Mouse (Mus musculus): ENCODE measurements around the gene G6pdx.

G6pdx gene

DNA sequence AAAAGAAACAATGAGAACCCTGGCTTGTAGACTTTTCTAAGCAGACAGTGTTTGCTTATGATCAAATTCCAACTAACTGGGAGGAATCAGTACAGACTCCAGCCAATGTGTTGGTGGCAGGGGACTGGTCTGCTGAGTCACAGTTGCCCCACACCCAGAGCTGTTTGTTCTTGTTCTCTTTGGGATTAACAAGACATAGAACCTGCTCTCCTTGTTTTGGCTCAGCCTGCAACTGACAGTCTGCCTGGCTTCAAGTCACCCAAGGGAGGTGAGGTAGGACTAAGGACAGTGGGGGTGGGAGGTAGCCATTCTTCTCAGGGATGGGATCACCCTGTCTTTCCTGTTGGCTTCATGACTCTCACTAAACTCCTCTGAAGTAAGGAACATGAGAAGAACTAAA lies 4.6 kb downstream of the G6pdx start:
- Histone ChIP-seq H3K9me3 (ENCODE audit: low read length) (no peaks in the 10 kb centered on the region), H3K4me1 (replicated peaks; ENCODE audit: low read depth, low read length) (peaks cover 17% of the 10 kb centered on the region), H3K36me3 (ENCODE audit: insufficient read depth, low read length) (peaks cover 32% of the 10 kb centered on the region), H3K4me3 (replicated peaks; ENCODE audit: low read length) (no peak overlapping the region), H3K27me3 (ENCODE audit: insufficient read depth, low read length) (no peaks in the 10 kb centered on the region)
- TF ChIP-seq POU5F1 (IDR thresholded peaks at IDR 0.05; ENCODE audit: borderline replicate concordance, low read length): no peak
- TF ChIP-seq CTCF (conservative IDR thresholded peaks at IDR 0.05; ENCODE audit: low read length): no peak
- no peak for TF ChIP-seq NANOG (IDR thresholded peaks at IDR 0.05; ENCODE audit: borderline replicate concordance, low read length)

DNA sequence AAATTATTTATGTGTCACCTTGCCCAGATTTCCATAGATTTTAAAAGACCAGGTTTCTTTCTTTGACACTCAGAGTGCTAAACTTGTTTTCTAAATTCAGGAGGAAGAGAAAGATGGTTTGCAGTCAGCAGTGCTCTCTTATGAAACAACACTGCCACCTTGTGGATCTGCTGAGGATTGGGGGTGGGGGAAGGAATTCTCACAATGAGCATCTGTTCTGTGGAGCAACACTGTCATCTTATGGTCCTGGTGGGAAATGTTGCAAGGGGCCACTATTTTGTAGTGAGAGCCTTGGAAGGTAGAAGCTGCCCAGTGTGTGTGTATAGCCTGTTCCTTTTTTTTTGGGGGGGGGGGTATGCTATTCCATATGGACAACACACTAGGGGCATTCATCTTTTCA lies 15.6 kb downstream of the G6pdx start:
- Histone ChIP-seq H3K27me3 (ENCODE audit: insufficient read depth, low read length) (no peaks in the 10 kb centered on the region), H3K4me1 (replicated peaks; ENCODE audit: low read depth, low read length) (no peaks in the 10 kb centered on the region), H3K36me3 (ENCODE audit: insufficient read depth, low read length) (peaks cover 59% of the 10 kb centered on the region), H3K4me3 (replicated peaks; ENCODE audit: low read length) (no peak overlapping the region), H3K9me3 (ENCODE audit: low read length) (no peaks in the 10 kb centered on the region)
- TF ChIP-seq POU5F1 (IDR thresholded peaks at IDR 0.05; ENCODE audit: borderline replicate concordance, low read length) (no peak), CTCF (conservative IDR thresholded peaks at IDR 0.05; ENCODE audit: low read length) (peak; percentile 81)

DNA sequence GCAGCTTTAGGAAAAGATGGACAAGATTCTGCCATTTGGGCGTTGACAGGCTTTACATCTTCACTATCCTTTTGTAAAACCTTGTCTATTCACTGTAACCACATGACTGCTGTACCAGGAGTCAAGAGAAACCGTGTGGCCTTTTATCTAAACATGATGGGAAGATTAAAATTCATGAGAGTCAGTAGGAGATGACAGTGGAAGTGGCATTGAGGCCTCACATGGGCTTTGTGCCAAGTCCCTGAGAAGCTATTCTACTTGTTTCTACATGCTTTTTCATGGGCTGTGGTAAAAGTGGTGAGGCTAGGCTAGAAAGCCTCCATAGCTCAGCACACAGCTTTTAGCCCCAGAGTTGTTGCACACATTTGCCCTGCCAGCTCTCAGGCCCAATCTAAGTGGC lies 20.7 kb downstream of the G6pdx start:
- Histone ChIP-seq H3K9me3 (ENCODE audit: low read length) (no peaks in the 10 kb centered on the region), H3K4me1 (replicated peaks; ENCODE audit: low read depth, low read length) (no peaks in the 10 kb centered on the region), H3K4me3 (replicated peaks; ENCODE audit: low read length) (no peak overlapping the region), H3K27me3 (ENCODE audit: insufficient read depth, low read length) (no peaks in the 10 kb centered on the region), H3K36me3 (ENCODE audit: insufficient read depth, low read length) (peaks cover 42% of the 10 kb centered on the region)
- no peak for TF ChIP-seq CTCF (conservative IDR thresholded peaks at IDR 0.05; ENCODE audit: low read length)

DNA sequence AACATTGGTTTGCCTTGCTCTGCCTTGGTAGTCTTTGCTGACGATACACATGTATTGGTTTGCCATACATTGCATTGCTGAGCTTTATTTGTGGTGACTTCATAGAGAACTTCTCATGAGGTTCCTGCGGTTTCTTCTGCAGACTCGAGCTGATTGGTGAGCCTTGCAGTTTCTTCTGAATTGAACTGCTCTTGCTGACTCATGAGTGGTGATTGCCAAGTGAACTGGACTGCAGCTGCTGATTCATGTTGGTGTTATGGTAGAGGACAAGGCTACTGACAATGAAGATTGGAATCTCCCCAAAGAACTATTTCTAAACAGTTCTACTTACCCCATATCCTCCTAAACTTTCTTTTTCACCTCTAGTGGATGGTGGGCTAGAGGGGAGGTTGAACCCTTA lies 28.9 kb downstream of the G6pdx start:
- H3K4me1 ChIP-seq (replicated peaks; ENCODE audit: low read depth, low read length): no peaks in the 10 kb centered on the region
- no peak overlapping the region for H3K4me3 ChIP-seq (replicated peaks; ENCODE audit: low read length)
- H3K36me3 ChIP-seq (ENCODE audit: insufficient read depth, low read length): no peaks in the 10 kb centered on the region
- H3K27me3 ChIP-seq (ENCODE audit: insufficient read depth, low read length): no peaks in the 10 kb centered on the region
- TF ChIP-seq CTCF (conservative IDR thresholded peaks at IDR 0.05; ENCODE audit: low read length) (no peak), POU5F1 (IDR thresholded peaks at IDR 0.05; ENCODE audit: borderline replicate concordance, low read length) (no peak), NANOG (IDR thresholded peaks at IDR 0.05; ENCODE audit: borderline replicate concordance, low read length) (no peak)
- no peaks in the 10 kb centered on the region for H3K9me3 ChIP-seq (ENCODE audit: low read length)

DNA sequence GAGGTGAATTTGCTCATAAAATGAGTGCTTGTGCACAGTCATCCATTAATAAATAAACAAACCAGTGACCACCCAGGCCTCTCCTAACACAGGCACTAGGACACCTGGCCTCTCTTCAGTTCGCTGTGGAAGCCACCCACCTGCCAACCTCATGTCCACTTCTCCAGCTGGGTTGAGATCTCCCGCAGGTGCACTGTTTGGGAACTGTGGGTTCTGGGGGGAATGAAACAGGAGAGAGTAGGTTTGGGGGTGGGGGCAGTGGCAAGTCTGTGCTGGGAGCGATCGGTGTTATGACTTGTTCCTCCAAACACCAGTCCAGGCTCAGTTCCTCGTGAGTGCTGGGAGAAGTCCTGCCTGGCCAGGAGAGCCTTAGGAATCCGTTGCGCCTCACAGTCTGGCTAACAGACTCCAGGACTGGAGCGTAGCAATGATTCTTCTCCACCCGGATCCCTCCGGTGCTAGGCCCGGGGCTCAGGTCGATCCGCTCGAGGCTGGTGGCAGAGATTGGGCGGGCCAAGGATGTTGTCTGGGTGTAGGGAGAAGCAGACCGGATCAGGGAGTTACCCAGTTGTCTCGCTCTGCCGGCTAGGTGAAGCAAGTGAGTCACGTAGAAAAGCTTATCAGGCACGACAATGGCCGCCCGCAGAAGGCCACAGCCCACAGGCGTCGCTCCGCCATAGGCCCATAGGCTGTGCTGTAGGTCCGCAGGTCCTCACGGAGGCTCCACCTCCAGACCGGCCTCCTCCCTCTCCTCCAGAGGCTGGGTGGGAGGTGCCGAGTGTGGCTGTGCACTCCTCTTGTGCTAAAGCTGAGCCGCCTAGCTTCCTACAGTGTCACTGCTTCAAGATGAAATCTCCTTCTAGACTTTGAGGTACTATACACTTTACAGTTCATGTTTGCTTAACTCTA lies 36.2 kb downstream of the G6pdx start, which contains the start of the genes Fam3a and Ikbkg:
Fam3a (minus strand) TSS at position 738 of the 909 bp plus-strand sequence.
Ikbkg (plus strand) TSS at position 756 of the 909 bp plus-strand sequence.
- H3K4me3 ChIP-seq (replicated peaks; ENCODE audit: low read length): peak within 1 kb of the TSS; percentile 83
- no peaks in the 10 kb centered on the region for H3K9me3 ChIP-seq (ENCODE audit: low read length)
- peaks cover 5% of the 10 kb centered on the region; the same call in 1 of the 2 replicates for H3K4me1 ChIP-seq (replicated peaks; ENCODE audit: low read depth, low read length)
- TF ChIP-seq POU5F1 (IDR thresholded peaks at IDR 0.05; ENCODE audit: borderline replicate concordance, low read length) (no peak), NANOG (IDR thresholded peaks at IDR 0.05; ENCODE audit: borderline replicate concordance, low read length) (no peak), CTCF (conservative IDR thresholded peaks at IDR 0.05; ENCODE audit: low read length) (no peak)
- H3K27me3 ChIP-seq (ENCODE audit: insufficient read depth, low read length): no peaks in the 10 kb centered on the region
- peaks cover 8% of the 10 kb centered on the region for H3K36me3 ChIP-seq (ENCODE audit: insufficient read depth, low read length)

DNA sequence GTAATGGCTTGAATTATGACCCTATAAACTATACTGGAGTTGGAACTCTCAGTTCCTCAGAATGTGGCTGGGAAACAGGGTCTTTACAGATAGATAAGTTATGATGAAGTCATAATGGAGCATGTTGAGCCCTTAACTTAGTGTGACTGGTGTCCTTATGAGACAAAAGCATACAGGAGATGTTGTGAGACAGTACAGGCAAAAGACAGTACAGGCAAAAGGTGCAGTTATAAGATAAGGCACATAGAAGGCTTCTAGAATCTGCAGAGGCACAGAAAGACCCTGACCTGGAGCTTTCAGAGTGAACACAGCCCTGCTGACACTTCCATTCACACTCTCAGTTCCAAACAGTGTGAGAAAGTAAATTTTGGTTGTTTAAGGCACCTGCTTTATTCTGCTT lies 40.8 kb downstream of the G6pdx start:
- H3K4me1 ChIP-seq (replicated peaks; ENCODE audit: low read depth, low read length): no peaks in the 10 kb centered on the region; the same call in 1 of the 2 replicates
- H3K36me3 ChIP-seq (ENCODE audit: insufficient read depth, low read length): peaks cover 39% of the 10 kb centered on the region
- H3K27me3 ChIP-seq (ENCODE audit: insufficient read depth, low read length): no peaks in the 10 kb centered on the region
- H3K4me3 ChIP-seq (replicated peaks; ENCODE audit: low read length): no peak overlapping the region
- TF ChIP-seq NANOG (IDR thresholded peaks at IDR 0.05; ENCODE audit: borderline replicate concordance, low read length) (no peak), POU5F1 (IDR thresholded peaks at IDR 0.05; ENCODE audit: borderline replicate concordance, low read length) (no peak), CTCF (conservative IDR thresholded peaks at IDR 0.05; ENCODE audit: low read length) (no peak)
- H3K9me3 ChIP-seq (ENCODE audit: low read length): no peaks in the 10 kb centered on the region

DNA sequence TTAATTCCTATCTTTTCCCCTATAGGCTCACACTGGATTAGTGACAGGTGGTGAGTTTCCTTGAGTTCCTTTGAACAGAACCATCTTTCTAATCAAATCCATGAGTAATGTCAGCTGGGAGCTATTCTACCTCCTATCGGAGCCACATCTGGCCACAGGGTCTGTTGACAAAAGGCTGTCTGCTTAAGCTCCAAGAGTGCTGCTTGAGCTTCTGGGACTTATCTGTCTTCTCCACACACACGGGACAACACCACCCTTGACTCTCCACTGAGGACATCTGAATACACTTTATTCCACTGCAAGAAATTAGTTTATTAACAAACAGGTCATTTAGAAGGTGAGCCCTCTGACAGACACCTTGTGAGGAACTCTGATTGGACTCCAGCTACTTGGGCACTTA lies 44.5 kb downstream of the G6pdx start:
- TF ChIP-seq CTCF (conservative IDR thresholded peaks at IDR 0.05; ENCODE audit: low read length) (no peak), NANOG (IDR thresholded peaks at IDR 0.05; ENCODE audit: borderline replicate concordance, low read length) (no peak), POU5F1 (IDR thresholded peaks at IDR 0.05; ENCODE audit: borderline replicate concordance, low read length) (no peak)
- Histone ChIP-seq H3K4me3 (replicated peaks; ENCODE audit: low read length) (no peak overlapping the region), H3K9me3 (ENCODE audit: low read length) (no peaks in the 10 kb centered on the region)

DNA sequence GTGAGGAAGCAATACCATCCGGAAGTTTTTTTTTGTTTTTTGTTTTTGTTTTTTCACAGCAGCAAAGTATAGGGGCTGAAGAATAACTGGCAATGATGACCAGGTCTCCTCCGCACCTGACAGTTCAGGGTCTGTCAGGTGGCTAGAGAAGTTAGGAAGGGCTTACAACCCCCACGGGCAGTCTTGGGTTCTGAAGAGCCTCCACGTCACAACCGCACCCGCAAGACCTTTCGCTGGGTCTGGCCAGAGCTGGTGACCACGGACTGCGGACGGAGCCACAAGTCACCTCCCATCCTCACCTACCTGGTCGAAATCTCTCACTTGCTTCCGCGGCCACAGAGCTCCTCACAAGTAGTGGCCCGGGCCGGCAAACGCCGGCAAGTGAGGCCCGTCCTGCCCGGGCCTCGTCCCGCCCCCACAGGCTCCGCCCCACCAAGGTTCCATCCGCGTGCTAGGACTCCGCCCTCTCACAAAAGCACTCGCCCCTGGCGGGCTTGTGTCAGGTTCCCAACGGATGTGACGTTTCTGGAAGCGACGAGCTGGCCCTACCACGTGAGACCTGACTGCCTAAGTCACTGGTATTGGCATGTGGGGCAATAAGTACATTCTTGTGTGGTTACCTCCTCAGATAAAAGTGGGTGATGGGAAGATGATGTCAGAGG lies 56.0 kb downstream of the G6pdx start, which contains the start of the genes Ubl4a and Slc10a3:
Ubl4a (minus strand) TSS at position 331 of the 662 bp plus-strand sequence.
Slc10a3 (minus strand) TSS at position 462 of the 662 bp plus-strand sequence.
- Histone ChIP-seq H3K4me1 (replicated peaks; ENCODE audit: low read depth, low read length) (peaks cover 21% of the 10 kb centered on the region), H3K36me3 (ENCODE audit: insufficient read depth, low read length) (peaks cover 11% of the 10 kb centered on the region), H3K4me3 (replicated peaks; ENCODE audit: low read length) (peak within 1 kb of the TSS; percentile 75), H3K27me3 (ENCODE audit: insufficient read depth, low read length) (no peaks in the 10 kb centered on the region), H3K9me3 (ENCODE audit: low read length) (no peaks in the 10 kb centered on the region)
- no peak for TF ChIP-seq NANOG (IDR thresholded peaks at IDR 0.05; ENCODE audit: borderline replicate concordance, low read length)

More for the DNA sequence above, 44.5 kb downstream of the G6pdx start:
- no peaks in the 10 kb centered on the region for H3K4me1 ChIP-seq (replicated peaks; ENCODE audit: low read depth, low read length)
- no peaks in the 10 kb centered on the region for H3K27me3 ChIP-seq (ENCODE audit: insufficient read depth, low read length)
- H3K36me3 ChIP-seq (ENCODE audit: insufficient read depth, low read length): peaks cover 32% of the 10 kb centered on the region
